Mouse (Mus musculus) duodenum, adult 2 months (tissue): Measurements from ENCODE around the gene 1190002N15Rik. TPM values are rescaled to one million over a fixed set of nuclear protein-coding genes. Genes with fewer than 3 reads are reported as not detected.

ENCODE experiments used
- polyA plus RNA-seq: library from polyadenylated mRNA; depleted of rRNA; stranded (reverse); fragments of >200 nt; gene quantifications from 2 replicates; pipeline ENCODE4 v1.2.3, GENCODE M21; 2012; ENCODE audit warnings: low replicate concordance; rRNA removed

Gene 1190002N15Rik
- 3.3 and 13.5 TPM in 2 replicates for polyA plus RNA-seq

DNA sequence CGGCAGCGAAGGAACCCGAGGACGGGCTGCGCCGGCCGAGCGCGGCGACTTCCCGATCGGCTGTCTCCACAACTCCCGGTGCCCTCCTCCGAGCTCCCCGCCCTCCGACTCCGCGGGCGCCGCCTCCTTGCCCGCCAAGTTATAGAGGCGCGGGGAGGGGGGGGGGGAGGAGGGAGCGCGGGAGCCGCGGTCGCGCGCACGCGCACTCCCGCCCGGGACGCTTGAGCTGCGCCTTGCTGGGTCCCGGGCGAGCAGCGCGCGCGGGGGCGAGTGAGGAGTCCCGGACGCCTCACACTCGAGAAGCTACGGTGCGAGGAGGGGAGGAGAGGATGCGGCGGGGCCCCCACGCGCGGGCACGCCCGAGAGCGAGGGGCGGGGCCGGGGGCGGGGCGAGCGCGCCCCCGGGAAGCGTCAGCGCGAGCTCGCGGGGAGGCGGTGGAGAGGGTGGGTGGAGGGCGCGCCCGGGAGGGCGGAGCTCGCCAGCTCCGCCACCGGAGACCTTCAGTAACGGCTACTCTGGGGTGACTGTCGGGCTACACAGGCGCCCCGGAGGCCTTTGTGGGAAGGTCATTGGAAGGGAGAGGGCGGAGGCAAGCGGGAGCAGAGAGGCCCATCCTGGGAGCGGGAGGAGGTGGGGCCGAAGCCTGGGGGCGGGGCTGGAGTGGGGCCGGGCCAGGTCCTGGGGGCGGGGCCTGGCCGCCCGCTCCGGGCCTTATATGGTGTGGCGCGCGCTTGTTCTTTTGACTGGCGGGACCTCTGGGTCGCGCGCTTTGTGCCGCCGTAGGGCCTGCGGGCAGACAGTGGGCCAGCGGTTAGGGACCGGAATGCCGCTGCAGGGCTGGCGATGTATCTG, at the start of gene 1190002N15Rik:
Gene 1190002N15Rik (minus strand): TSS at position 112 of the 853 bp plus-strand sequence.

Other genes starting within 250 kb of the 1190002N15Rik start
- 0.65 and 0.67 TPM in 2 replicates for gene Slc9a9, start 131.8 kb upstream of the 1190002N15Rik start, polyA plus RNA-seq